Mouse (Mus musculus) cortical plate, adult 2 months (tissue): ENCODE results near the gene Metrn.

ENCODE experiments used
- CTCF ChIP-seq: fragments of 200-500 bp; IDR thresholded peaks from 2 replicates; pipeline ENCODE4 v1.5.1; 2011; ENCODE audit warnings: mild to moderate bottlenecking, control low read depth, low read length; ENCODE audit not compliant: insufficient read depth; ENCODE audit errors: extremely low read depth
- POLR2A ChIP-seq: fragments of 200-500 bp; IDR thresholded peaks from 2 replicates; pipeline ENCODE4 v1.6.1; 2011; ENCODE audit warnings: mild to moderate bottlenecking, low read length, control low read depth; ENCODE audit not compliant: insufficient read depth; ENCODE audit errors: extremely low read depth

- no peak for TF ChIP-seq CTCF
- TF ChIP-seq POLR2A, result no peak
These were observed 12.8 kb upstream of the Metrn start for GRCm38 (mm10) chr17:25809606-25810340.
